Mouse (Mus musculus): Measurements from ENCODE around the gene Cript. TPM values are rescaled to one million over a fixed set of nuclear protein-coding genes. Genes with fewer than 3 reads are reported as not detected.

The Cript gene
- polyA plus RNA-seq, 1 experiment from 2014 or later, result 115 TPM

DNA sequence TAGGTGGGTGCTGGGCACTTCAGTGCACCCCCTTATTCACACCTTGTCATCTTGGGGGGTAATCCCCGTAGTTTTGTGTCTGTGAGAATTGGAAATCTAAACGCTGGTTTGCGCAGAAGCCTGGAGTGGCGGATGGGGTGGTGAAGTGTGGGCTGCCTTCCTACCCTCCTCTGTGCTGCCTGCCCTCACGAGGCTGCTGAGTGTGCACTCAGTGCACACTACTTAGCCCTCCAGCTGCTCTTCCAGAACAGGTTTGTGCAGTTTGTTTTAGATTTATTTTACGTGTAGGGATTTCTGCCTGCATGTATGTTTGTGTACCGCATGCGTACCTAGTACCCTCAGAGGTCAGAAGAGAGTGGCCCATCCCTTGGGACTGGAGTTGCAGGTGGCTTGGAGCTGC is 34.0 kb upstream of the Cript start:
- no peak overlapping the region for H3K9ac ChIP-seq (ENCODE audit: low read length)
- H3K9me3 ChIP-seq (replicated peaks; ENCODE audit: control insufficient read depth, low read length), result no peaks in the 10 kb centered on the region
- H3K27me3 ChIP-seq (ENCODE audit: control insufficient read depth, insufficient read depth, low read length), result no peaks in the 10 kb centered on the region
- H3K36me3 ChIP-seq (ENCODE audit: control insufficient read depth, insufficient read depth, low read length), result no peaks in the 10 kb centered on the region
- ATAC-seq (ENCODE audit: insufficient read depth, low FRiP score), result no peak
- H3K27ac ChIP-seq (ENCODE audit: low read length), result no peak overlapping the region
- WGBS, result 81% methylated on average over 8 of the region's 8 CpGs
- H3K4me3 ChIP-seq (replicated peaks; ENCODE audit: low read length), result no peak overlapping the region
- H3K4me1 ChIP-seq (ENCODE audit: control insufficient read depth, insufficient read depth, low read length), result peaks cover 3% of the 10 kb centered on the region; the same call in 1 of the 2 replicates
- no peak overlapping the region for H3K4me2 ChIP-seq (ENCODE audit: low read depth, low read length)

DNA sequence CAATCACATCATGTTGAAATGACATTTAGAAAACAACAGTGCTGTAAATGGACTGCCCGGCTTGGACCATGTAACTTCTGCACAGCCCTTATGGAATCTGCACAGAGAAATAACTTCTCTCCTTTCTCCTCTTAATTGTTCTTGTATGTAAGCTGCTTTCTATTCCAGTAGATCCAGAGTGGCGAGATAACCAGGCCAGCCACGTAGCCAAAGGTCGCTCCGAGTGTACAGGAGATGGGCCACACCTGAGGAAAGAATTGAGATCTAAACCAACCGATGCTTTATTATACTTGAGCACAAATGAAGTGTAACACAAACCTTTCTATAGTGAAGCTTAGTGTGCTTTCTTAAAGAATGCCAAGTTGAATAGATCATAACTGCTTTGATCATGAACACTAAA is 28.0 kb upstream of the Cript start:
- Histone ChIP-seq H3K9me3 (replicated peaks; ENCODE audit: control insufficient read depth, low read length) (no peaks in the 10 kb centered on the region), H3K27me3 (ENCODE audit: control insufficient read depth, insufficient read depth, low read length) (no peaks in the 10 kb centered on the region), H3K27ac (ENCODE audit: low read length) (no peak overlapping the region), H3K4me1 (ENCODE audit: control insufficient read depth, insufficient read depth, low read length) (no peaks in the 10 kb centered on the region), H3K9ac (ENCODE audit: low read length) (no peak overlapping the region), H3K4me3 (replicated peaks; ENCODE audit: low read length) (no peak overlapping the region), H3K4me2 (ENCODE audit: low read depth, low read length) (no peak overlapping the region), H3K36me3 (ENCODE audit: control insufficient read depth, insufficient read depth, low read length) (0 out of 2 replicates have a peak, but pooled peaks cover 5% of the 10 kb centered on the region)
- WGBS, result 76% methylated on average over 6 of the region's 6 CpGs
- ATAC-seq (ENCODE audit: insufficient read depth, low FRiP score), result no peak

DNA sequence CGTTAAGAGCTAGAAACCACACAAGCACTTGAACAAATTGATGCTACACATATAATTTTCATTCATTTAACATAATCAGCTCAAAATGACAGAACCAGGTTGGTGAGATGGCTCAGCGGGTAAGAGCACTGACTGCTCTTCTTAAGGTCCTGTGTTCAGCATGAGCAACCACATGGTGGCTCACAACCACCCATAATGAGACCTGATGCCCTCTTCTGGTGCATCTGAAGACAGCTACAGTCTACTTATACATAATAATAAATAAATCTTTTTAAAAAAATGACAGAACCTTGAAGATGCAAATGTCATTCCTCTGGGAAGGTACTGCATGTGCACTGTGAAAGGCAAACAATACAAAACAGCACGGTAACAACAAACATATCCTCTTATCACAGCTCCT is 16.4 kb upstream of the Cript start:
- H3K4me2 ChIP-seq (ENCODE audit: low read depth, low read length), result no peak overlapping the region
- H3K27me3 ChIP-seq (ENCODE audit: control insufficient read depth, insufficient read depth, low read length), result no peaks in the 10 kb centered on the region
- H3K4me3 ChIP-seq (replicated peaks; ENCODE audit: low read length), result no peak overlapping the region
- no peak overlapping the region for H3K27ac ChIP-seq (ENCODE audit: low read length)
- ATAC-seq (ENCODE audit: insufficient read depth, low FRiP score), result no peak
- no peak overlapping the region for H3K9ac ChIP-seq (ENCODE audit: low read length)
- 0 out of 2 replicates have a peak, but pooled peaks cover 3% of the 10 kb centered on the region for H3K36me3 ChIP-seq (ENCODE audit: control insufficient read depth, insufficient read depth, low read length)
- WGBS, result 88% methylated on average over 3 of the region's 3 CpGs
- no peaks in the 10 kb centered on the region for H3K9me3 ChIP-seq (replicated peaks; ENCODE audit: control insufficient read depth, low read length)
- no peaks in the 10 kb centered on the region for H3K4me1 ChIP-seq (ENCODE audit: control insufficient read depth, insufficient read depth, low read length)

DNA sequence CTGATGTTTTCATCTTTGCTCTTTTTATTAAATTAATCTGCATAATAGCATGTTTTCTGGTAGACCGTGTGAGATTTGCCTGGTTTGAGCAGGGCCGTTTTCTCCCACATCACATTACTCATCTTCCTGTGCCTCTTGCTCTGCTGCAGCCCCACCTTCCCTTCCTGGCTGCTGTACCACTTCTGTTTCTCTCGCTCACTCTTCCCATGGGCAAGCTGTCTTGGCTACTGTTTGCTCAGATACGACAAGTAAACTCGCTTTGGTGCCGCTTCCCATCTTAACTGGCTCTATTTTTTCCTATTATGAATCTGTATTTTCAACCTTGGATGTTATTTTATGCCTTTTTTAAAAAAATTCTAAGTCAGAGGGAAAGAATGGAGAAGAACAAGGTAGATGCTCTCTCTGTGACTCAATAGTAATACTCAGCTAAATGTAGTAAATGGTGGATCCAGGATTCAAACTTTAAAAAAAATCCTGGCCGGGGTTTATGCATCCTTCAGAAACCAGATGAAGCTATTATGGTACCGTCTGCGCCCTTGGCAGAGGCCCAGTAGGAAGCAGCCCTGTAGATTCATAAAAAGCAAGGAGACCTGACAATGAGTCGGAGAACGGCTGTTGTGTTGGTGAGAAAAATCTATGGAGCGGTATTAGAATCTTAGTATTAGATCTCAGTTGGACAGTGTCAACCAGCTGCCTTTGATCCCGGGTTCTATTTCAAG is 13.9 kb upstream of the Cript start:
- ATAC-seq (ENCODE audit: insufficient read depth, low FRiP score), result no peak
- 75% methylated on average over 13 of the region's 13 CpGs for WGBS
- H3K9me3 ChIP-seq (replicated peaks; ENCODE audit: control insufficient read depth, low read length), result 0 out of 2 replicates have a peak, but pooled peaks cover 2% of the 10 kb centered on the region
- H3K36me3 ChIP-seq (ENCODE audit: control insufficient read depth, insufficient read depth, low read length), result 0 out of 2 replicates have a peak, but pooled peaks cover 3% of the 10 kb centered on the region
- no peak overlapping the region for H3K27ac ChIP-seq (ENCODE audit: low read length)
- H3K9ac ChIP-seq (ENCODE audit: low read length), result no peak overlapping the region
- H3K27me3 ChIP-seq (ENCODE audit: control insufficient read depth, insufficient read depth, low read length), result no peaks in the 10 kb centered on the region
- no peak overlapping the region for H3K4me3 ChIP-seq (replicated peaks; ENCODE audit: low read length)
- no peak overlapping the region for H3K4me2 ChIP-seq (ENCODE audit: low read depth, low read length)
- no peaks in the 10 kb centered on the region for H3K4me1 ChIP-seq (ENCODE audit: control insufficient read depth, insufficient read depth, low read length)

DNA sequence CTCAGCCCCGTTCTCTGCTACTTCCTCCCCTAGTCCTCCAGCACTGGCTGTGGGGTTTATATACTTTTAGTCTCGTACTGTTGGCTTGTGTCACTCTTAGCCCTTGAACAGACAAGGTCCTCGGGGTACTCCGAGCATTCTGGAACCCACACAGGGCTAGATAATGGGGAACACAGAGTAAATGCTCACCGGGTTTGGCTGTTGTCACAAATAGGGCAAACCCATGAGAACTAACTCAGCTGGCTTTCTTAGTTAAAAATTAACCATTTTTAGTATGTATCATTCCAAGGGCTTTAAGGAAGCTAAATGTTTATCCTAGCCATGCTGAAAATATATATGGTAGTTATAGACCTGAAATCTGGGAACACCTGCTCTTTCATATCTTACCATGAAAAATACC is 5.7 kb upstream of the Cript start:
- no peak overlapping the region for H3K4me2 ChIP-seq (ENCODE audit: low read depth, low read length)
- 70% methylated on average over 5 of the region's 5 CpGs for WGBS
- H3K4me1 ChIP-seq (ENCODE audit: control insufficient read depth, insufficient read depth, low read length), result peaks cover 5% of the 10 kb centered on the region; the same call in 1 of the 2 replicates
- H3K36me3 ChIP-seq (ENCODE audit: control insufficient read depth, insufficient read depth, low read length), result no peaks in the 10 kb centered on the region
- peak overlapping the region; percentile 4; the same call in 1 of the 2 replicates for H3K27ac ChIP-seq (ENCODE audit: low read length)
- H3K27me3 ChIP-seq (ENCODE audit: control insufficient read depth, insufficient read depth, low read length), result no peaks in the 10 kb centered on the region
- H3K4me3 ChIP-seq (replicated peaks; ENCODE audit: low read length), result no peak overlapping the region
- no peak overlapping the region for H3K9ac ChIP-seq (ENCODE audit: low read length)
- 0 out of 2 replicates have a peak, but pooled peaks cover 2% of the 10 kb centered on the region for H3K9me3 ChIP-seq (replicated peaks; ENCODE audit: control insufficient read depth, low read length)
- 0 out of 2 replicates have a peak, but pooled peaks have one; percentile 29 for ATAC-seq (ENCODE audit: insufficient read depth, low FRiP score)

DNA sequence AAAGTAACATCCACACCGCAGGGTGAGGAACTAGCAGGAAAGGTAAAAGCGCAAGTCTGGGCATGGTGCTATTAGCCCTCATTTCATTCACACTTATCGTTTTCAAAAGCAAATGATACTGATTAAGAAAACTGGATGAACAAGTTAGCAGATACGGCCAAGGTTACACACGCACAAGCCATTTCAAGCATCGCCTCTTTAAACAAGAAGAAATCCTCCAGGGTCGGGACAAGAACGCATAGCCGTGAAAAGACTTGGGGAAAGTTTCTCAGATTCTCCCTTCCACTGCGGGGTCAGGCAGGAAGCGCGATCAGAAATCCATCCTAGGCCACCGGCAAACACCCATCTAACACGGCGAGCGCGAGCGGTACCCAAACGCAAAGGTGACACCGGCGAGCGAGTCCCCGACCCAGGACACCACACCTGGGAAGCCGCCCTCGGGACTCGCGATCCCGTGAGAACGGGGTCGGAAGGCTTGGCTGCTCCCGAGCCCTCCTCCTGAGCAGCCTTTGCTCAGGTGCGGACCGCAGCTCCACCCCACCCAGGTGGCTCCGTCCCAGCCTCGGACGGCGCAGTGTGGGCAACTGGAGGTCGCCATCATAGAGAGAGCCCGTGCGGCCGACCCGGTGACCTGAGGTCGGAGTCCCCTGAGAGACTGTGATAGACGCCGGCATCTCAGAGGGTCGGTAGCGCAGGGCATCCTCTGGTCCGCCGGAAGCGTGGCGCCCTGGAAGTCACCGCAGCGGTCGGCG is 683 bp upstream of the Cript start:
- H3K4me1 ChIP-seq (ENCODE audit: control insufficient read depth, insufficient read depth, low read length), result peaks cover 10% of the 10 kb centered on the region
- peak overlapping the region; percentile 85 for H3K27ac ChIP-seq (ENCODE audit: low read length)
- peak overlapping the region; percentile 88 for H3K9ac ChIP-seq (ENCODE audit: low read length)
- peak overlapping the region; percentile 66 for H3K4me3 ChIP-seq (replicated peaks; ENCODE audit: low read length)
- 0 out of 2 replicates have a peak, but pooled peaks cover 3% of the 10 kb centered on the region for H3K36me3 ChIP-seq (ENCODE audit: control insufficient read depth, insufficient read depth, low read length)
- H3K9me3 ChIP-seq (replicated peaks; ENCODE audit: control insufficient read depth, low read length), result no peaks in the 10 kb centered on the region
- peak; percentile 56 for ATAC-seq (ENCODE audit: insufficient read depth, low FRiP score)
- peak overlapping the region; percentile 95 for H3K4me2 ChIP-seq (ENCODE audit: low read depth, low read length)
- H3K27me3 ChIP-seq (ENCODE audit: control insufficient read depth, insufficient read depth, low read length), result no peaks in the 10 kb centered on the region
- WGBS, result under 1% methylated on average over 55 of the region's 55 CpGs

DNA sequence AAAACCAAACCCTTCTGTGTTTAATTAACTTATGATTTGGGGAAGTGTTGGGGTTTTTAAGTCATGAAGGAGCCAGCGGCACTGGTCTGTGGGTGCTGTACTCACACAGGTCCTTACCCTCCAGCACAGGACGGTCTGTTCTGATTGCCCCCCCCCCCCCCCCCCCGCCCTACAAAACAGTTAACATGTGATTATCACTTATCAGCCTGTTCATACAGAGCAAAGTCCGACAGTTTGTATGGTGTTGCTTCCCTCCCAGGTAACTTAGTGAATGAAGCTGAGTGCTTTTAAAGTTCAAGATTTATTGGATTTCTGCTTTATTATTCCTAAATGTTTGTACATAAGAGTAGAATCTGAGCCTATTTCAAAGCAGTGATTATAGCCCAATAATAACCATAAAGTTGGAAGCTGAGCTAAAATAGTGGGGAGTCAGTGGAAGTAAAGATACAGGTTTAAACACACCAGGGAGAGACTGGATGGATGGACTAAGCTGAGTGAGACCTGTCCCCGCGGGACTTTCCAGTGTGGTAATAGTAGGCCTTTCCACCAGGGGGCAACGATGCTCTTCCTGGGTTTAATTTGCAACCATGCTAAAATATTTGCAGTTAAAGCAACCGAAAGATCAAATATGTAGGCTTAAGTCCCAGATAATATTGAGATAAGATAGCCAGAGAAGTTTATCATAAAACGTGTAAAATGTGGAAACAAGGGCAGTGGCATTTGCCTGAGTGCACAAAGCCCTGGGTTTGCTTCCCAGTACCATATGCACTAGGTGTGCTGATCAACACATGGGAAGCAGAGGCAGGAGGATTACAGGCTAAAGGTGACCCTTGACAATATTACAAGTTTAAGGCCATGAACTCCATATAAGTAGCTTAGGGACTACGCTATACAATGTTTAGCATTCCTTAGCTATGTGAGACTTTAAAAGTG is 11.1 kb downstream of the Cript start:
- Histone ChIP-seq H3K4me2 (ENCODE audit: low read depth, low read length) (no peak overlapping the region), H3K36me3 (ENCODE audit: control insufficient read depth, insufficient read depth, low read length) (0 out of 2 replicates have a peak, but pooled peaks cover 2% of the 10 kb centered on the region), H3K27me3 (ENCODE audit: control insufficient read depth, insufficient read depth, low read length) (no peaks in the 10 kb centered on the region), H3K9ac (ENCODE audit: low read length) (no peak overlapping the region), H3K4me1 (ENCODE audit: control insufficient read depth, insufficient read depth, low read length) (no peaks in the 10 kb centered on the region), H3K4me3 (replicated peaks; ENCODE audit: low read length) (no peak overlapping the region), H3K9me3 (replicated peaks; ENCODE audit: control insufficient read depth, low read length) (no peaks in the 10 kb centered on the region), H3K27ac (ENCODE audit: low read length) (no peak overlapping the region)
- WGBS, result 49% methylated on average over 10 of the region's 10 CpGs
- no peak for ATAC-seq (ENCODE audit: insufficient read depth, low FRiP score)

DNA sequence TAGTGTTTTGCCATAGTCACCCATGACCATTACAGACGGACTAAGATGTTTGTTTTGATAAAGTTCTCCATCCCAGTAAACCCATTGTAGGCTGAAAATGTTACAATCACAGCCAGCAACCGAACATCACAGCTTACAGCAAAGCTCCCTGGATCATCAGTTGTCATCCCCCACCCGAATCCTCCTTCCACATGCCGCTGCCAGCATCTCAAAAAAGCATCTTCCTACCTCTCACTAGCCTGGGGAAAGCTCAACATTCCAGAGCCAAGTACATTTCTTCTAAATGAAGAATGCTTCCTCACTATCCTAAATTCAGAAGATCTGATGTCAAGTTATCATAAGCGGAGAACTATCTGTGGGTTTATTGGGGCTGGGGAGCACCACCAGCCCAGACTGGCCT is 13.1 kb downstream of the Cript start:
- Histone ChIP-seq H3K9me3 (replicated peaks; ENCODE audit: control insufficient read depth, low read length) (no peaks in the 10 kb centered on the region), H3K4me2 (ENCODE audit: low read depth, low read length) (no peak overlapping the region), H3K27me3 (ENCODE audit: control insufficient read depth, insufficient read depth, low read length) (no peaks in the 10 kb centered on the region), H3K27ac (ENCODE audit: low read length) (no peak overlapping the region), H3K4me3 (replicated peaks; ENCODE audit: low read length) (no peak overlapping the region), H3K9ac (ENCODE audit: low read length) (no peak overlapping the region), H3K36me3 (ENCODE audit: control insufficient read depth, insufficient read depth, low read length) (no peaks in the 10 kb centered on the region), H3K4me1 (ENCODE audit: control insufficient read depth, insufficient read depth, low read length) (no peaks in the 10 kb centered on the region)
- WGBS, result 87% methylated on average over 5 of the region's 5 CpGs
- ATAC-seq (ENCODE audit: insufficient read depth, low FRiP score), result no peak

All from stomach, embryonic 16.5 days (tissue).